Mouse (Mus musculus): ENCODE measurements around the gene Lbh.

GRCm38 (mm10) chr17:72880156-72880555, 37.9 kb upstream of the Lbh start:
- TF ChIP-seq POLR2A (IDR thresholded peaks at IDR 0.05; ENCODE audit: insufficient read depth, low read depth, low read length) (no peak), CTCF (IDR thresholded peaks at IDR 0.05; ENCODE audit: insufficient read depth, low read depth, low read length) (no peak)
